Mouse (Mus musculus) layer of hippocampus, adult 9-10 months (tissue): ENCODE data around the gene Hace1.
"Not testable (repeated sequence)": the region's sequence is repeated elsewhere in the genome, so short reads cannot be mapped to it uniquely, and the experiment has no call there.

Experiments
- DNase-seq: peaks from one replicate; pipeline ENCODE4 v3.0.0; 2022; ENCODE audit warnings: low spot score

Gene Hace1

DNA sequence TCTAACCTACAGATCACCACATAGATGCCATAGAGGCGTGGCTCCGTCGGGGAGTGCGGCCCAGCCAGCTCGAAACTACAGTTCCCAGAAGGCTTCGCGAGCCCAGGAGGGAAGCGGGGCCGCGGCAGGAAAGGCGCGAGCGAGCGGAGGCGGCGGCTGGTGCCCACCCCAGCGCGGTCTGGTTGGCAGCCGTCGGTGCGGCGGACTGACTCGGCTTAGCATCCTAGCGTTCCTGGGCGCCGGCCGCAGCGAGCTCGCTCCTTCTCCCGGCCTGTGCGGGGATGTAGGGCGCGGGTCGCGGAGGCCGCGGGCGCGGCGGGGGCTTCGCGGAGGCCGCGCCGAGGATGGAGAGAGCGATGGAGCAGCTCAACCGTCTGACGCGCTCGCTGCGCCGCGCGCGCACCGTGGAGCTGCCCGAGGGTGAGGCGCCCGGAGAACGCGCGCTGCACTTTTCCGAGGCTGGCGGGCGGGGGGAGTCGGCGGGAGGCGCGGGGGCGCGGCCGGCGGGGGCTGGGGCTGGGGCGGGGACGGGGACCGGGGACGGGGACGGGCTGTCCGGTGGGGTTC, at the start of gene Hace1:
TSS of gene Hace1 (plus strand) at position 99 of the 567 bp plus-strand sequence.
- DNase-seq: peak; percentile 73

DNA sequence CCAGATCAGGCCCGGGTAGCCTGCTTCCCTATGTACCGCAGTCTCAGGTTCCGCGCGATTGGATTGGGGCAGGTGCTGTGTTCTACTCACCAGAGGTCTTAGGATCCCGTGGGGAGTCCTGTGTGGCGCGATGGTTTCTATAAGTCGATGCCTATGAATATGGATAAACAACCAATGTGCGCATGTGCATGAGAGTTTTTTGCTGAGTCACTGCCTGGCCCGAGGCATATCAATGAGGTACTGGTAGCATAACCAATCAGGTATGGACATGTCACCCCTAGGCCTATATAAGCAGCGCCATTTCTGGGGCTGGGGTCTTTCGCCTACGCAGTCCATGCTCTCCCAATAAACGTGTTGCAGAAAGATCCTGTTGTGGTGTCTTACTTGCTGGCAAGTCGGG, 40.3 kb upstream of the Hace1 start:
- not testable (repeated sequence) for DNase-seq

DNA sequence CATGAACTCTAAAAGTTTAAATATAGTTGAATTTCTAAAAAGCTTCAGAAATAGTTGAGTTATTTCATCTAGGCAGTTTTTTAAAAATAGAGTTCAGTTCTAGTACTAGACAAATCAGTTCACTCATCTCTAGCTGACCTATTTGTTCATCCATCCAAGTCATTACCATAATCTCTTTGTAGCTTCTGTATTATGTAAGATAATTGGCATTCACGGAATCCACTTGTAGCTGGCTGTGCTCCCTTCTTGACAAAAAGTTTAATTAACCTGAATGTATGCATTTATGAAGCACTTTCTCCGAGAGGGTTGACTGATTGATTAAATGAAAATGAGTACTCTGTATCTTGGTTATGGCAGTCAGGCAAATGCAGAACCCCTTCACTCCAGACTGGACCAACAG, 34.9 kb upstream of the Hace1 start:
- DNase-seq: no peak

DNA sequence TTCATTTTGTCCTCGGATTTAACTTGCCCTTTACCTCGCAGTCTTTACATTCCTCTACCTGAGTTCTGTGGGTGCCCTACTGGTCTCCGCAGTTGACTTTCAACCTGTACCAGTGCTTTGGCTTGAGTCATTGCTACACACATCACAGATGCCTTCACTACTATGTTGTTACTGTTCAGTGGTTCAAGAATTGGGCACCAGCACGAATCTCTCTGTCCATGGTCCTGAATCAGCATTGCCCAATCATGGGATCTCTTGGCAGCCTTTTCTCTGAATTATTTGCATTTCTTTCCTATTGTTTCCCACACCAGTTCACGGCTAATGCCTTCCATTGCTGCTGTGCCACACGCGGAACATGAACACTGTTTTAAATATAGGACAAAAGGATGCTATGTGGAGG, 30.8 kb upstream of the Hace1 start:
- DNase-seq: no peak

DNA sequence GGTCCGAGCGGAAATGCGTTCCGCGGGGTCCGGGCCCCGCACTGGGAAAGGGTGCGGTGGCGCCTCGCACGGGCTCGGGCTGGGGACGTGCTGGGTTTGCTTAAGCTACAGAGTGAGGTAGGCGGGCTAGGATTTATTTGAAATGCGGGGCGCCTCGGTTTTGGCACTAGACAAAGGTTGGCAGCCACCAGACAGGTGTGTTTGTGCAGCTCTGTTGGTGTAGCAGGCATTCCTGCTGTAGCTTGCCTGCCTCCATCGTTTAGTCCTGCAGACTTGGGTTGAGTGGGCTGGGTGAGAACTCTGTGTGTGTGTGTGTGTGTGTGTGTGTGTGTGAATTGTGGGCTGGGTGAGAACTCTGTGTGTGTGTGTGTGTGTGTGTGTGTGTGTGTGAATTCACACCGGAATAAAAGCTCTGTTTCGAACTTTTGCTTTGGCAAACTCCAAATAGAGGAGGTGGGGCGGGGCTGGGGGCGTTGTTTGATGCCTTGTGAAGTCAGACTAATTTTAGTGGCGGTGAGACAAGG, 731 bp downstream of the Hace1 start:
- no peak for DNase-seq

DNA sequence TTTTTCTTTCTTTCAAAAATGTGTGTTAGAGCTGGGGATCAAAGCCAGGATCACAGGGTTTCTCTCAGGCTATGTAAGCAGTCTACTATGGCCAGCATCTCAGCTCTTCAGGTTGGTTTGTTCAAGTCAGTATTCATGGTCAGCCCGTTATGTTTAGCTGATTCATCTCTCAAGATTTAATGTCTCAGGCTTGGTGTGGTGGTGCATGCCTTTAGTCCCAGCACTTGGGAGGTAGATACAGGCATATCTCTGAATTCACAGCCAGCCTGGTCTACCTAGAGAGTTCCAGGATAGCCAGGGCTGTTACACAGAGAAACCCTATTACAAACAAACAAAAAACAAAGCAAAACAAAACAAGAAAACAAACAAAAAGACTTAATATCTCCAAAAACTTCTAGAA, 5.7 kb downstream of the Hace1 start:
- DNase-seq: no peak

DNA sequence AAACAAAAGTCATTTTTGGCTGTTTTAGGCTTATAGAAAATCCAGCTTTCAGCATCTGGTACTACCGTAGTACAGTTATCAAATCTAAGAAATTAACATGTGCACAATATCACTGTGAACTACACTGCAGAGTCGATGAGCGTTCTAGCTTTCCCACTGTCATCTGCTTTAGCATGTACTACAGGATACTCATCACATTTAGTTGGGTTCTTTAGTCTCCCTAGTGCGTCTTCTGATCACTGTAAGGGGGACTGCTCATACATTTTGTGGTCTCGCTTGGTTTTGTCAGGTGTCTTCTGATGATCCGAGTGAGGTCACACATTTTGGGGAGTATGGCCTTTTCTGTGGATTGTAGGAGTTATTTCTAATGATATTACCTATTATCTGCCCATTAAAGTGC, 6.2 kb downstream of the Hace1 start:
- DNase-seq: no peak

DNA sequence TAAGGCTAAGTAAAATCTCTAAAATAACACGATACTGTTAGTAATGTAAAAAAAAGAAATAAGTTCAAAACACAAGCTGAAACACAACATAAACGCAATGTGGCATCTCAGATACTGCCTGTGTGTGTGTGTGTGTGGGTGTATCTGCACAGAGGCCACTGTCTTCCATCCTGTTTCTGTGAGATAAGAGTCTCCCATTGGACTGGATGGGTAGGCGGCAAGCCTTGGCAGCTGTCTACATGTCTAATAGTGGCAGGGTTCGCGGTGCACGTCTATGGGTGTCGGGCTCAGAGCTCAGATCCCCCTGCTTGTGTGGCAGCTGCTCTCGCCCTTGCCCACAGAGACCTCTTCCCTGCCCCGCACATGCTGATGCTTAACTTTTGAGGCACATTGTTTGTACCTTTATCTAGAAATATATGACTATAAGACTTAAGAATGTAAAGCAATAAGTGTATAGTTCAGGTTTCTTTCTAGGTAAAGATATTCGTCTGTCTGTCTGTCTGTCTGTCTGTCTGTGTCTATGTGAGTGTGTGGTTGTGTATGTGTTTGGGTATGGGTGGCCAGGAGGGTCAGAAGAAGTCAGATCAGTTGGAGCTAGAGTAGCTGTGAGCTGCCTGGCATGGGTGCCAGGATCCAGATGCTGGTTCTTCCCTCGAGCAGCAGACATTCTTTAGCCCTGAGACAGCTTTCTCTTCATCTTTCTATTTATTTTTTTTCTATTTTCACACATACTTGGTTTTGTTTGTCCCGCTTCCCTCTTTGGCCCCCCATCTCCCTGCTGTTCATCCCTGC, 6.9 kb downstream of the Hace1 start:
- DNase-seq: no peak

DNA sequence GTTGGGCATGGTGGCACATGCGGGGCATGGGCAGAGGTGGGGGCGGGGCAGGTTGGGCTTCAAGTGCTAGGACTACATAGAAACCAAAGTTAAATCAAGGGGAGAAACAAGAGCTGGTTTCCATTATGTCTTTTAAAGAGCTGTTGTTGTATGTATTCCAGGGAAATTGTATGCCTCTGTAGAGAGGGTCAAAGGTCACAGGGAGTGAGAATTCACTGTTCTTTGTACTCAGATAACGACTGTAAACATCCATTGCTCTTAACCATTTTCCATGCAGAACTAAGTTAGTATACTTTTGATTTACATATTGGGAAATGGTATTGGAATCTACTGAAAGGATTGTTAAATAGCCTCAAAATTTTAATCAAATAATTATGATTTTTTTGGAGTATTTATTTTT, 28.2 kb downstream of the Hace1 start:
- DNase-seq: no peak

DNA sequence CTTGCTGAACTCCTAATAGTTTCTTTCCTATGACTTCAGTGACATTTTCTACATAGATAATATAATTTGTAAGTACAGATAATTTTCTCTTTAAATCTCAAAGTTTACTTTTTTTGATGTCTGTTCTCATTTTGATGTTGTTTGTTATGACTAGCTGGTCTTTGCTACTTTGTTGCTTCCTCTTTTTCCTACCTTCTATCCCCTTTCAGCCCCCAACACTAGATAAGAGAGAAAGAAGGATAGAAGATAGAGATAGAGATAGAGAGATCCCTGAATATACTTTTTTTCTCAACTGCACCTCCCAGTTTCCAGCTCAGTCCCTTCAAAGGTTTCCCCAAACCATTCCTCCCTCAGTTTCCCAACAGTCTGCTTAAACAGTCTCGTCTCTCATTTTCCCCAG, 33.1 kb downstream of the Hace1 start:
- no peak for DNase-seq

DNA sequence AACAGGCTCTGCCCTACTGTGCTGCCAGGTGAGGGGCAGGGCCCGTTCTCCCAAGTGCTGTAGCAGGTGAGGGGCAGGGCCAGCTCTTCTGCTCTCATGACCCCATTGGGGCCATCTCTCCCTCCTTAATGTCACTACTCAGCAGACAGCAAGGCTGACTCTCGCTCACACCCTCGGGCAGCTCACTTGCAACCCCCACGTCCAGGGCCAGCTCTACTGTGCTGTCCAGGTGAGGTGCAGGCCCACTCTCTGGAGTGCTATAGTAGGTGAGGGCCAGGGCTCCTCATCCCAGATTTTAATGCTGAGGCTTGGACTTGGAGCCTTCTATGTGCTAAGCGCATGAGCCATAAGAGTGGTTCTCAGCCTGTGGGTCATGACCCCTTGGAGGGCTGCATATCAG, 38.4 kb downstream of the Hace1 start:
- DNase-seq: no peak

DNA sequence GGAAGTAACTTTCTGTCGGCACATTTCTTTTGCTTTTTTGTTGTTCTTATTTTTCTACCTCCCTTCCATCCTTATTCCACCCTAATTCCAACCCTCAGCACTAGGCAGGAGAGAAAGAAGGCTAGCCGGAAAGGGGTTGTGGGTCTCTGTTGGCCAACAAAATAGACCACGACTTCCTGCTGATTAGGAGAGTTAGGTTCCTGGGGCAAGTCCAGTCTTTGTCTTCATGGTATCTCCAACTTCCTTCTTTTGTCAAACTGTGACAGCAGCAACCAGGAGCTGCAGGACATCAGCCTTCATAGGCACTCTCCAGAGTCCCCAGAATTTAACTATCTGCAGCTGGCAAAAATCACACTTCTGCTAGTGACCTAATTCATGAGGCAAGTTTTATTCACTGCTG, 41.4 kb downstream of the Hace1 start:
- DNase-seq: no peak

DNA sequence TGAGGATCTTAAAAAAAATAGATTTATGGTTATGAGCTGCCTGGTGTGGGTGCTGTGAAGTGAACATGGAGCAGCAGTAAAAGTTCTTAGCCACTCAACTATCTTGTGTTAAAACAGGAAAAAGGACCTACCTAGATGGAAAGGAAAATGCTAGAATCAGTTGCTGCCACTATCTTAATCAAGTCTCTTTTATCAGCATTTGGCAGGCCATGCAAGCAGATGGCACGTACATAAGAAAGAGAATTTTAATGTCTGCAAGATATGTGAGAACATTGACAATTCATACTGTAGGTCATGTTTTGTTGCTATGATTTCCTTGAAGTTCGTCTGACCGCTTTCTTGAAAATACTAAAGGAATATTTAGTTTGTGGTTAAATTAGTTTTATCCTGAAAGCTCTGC, 54.4 kb downstream of the Hace1 start:
- DNase-seq: no peak

DNA sequence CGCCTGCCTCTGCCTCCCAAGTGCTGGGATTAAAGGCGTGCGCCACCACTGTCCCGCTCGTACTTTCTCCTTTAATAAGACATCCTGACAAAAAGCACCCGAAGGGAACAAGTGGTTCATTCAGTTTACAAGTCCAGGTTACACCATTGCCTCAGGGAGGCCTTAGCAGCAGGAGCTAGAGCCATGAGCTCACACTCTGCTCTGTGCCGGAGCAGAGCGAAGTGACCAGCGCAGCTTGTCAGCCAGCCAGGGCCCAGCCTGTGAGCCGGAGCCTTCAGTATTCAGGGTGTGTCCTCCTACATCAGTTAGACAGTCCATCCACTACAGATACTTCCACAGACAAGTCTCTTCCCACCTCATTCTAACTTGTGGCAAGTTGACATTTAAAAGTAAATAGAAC, 55.0 kb downstream of the Hace1 start:
- no peak for DNase-seq

DNA sequence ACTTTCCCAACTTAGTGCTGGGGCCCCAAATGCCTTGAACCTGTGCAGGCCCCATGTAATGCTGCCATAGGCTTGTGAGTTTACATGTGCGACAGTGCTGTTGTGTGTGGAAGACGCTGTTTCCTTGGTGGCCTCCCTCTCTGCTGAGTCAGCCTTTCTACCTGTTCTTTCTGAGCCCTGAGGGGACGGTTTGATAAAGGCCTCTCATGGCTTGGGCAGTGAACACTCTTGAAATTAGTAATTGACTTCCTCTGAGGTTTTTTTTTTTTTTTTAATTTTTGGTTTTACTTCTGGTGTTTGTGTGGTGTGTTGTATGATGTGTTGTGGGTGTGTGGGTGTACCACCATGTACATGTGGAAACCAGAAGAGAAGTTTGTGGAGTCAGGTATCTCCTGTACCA, 57.6 kb downstream of the Hace1 start:
- no peak for DNase-seq

DNA sequence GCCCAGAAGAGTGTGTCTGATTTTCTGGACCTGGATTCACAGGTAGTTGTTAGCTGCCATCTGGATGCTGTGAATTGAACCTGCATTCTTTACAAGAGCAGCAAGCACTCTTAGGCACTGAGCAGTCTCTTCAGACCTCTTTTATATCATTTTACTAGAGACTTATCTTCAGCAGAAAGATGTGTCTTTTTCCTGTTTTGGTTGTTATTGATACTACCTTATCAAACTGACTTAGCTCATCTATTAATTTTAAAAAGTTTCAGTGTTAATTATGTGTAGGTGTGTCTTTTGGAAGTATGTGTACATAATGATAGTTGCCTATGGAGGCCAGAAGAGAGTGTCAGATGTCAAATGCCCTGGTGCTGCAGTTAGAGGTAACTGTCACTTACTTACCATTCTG, 62.1 kb downstream of the Hace1 start:
- DNase-seq: no peak

DNA sequence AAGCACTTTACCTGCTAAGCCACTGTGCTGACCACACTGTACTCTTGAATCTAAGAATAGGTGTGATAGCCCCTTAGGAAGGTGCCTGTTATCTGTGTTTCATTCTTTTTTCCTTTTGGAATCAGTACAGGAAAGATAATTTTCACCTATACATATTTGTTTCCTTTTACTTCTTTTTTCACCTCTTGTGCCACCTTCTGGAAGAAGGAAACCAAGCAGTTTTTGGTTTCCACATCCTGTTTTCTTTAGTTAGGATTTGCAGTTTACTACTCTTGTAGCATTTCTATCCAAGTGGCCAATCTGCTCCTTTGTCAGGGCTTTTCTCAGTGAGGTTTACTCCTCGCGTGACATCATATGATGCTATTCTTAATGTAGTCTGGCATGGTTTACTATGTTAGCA, 76.4 kb downstream of the Hace1 start:
- no peak for DNase-seq

DNA sequence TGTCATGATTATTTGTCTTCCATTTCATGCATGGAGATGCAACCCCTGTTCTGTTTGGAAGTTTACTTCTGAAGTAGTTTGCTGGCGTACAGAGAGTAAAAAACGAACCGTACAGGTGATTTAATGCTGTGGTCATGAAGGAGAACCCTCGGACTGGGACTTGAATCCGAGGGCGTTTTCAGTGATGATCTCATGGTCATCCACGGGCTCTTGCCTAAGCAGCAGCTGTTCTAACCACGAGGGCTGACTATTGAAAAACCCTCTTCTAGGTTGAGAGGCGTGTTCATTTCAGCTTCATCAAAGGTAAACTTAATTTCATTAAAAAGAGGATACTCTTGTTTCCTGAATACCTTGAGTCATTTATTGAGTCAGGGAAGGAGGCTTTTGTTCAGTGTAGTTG, 84.4 kb downstream of the Hace1 start:
- DNase-seq: no peak

DNA sequence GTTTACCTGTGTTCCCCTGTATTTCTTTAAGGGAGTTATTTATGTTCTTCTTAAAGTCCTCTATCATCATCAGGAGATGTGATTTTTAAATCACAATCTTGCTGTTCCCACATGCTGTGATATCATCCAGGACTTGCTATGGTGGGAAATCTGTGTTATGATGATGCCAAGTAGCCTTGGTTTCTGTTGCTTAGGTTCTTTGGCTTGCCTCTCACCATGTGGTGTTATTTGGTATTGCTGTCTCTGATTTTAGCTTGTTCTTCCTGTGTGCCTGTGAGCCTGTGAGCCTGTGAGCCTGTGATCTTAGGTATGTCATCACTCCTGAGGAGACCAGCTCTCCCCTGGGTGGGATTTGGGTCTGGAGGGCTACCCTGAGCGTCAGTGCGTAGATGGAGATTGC, 90.6 kb downstream of the Hace1 start:
- DNase-seq: no peak

DNA sequence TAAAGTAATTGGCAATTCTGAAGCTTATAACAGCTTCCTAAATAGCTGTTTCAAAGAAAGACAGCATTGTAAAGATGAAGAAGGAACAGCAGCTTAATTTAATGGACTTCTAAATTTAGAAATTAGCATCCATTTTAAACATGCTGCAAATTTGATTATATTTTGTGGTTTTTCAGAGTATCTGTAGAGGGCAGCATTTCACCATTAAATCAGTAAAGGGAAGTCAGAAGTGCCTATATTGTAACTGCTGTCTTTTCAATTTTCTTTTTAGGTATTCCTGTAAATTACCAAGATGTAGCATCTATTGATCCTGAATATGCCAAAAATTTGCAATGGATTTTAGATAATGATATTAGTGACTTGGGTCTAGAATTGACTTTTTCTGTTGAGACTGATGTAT, 99.2 kb downstream of the Hace1 start:
- DNase-seq: no peak

DNA sequence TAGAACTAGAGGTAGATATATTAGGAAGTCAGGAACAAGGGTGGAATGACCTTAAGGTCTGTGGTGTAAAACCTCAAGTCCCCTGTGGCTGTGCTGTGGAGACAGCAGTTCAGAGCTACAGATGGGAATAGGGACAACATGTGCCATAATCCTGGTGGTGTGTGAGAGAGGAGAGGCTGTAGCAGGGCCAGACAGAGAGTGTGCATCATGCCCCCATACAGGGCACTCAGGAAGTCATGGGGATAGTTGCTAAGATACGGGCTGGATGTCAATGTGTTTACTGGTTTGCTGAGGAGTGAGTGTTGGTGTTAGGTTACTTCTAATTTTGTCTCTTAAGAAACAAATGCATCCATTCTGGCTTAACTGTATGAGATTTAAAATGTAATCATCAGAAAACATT, 108.6 kb downstream of the Hace1 start:
- no peak for DNase-seq

DNA sequence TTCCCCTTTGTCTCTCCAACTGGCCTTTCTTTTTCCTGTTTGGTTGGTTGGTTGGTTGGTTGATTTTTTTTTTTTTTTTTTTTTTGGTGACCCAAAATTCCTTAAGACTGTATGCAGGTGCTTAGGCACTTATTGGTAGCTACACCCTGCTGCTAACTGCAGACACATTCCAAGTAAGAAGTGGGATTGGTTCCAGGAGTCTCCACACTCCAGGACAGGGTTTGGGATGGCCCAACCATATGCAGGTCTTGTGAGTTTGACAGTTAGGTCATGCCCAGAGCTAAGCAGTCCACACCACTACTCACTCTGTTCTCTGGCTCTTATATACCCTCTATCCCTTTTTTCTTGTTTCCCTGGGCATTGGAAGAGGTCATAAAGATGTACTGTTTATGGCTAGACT, 117.3 kb downstream of the Hace1 start:
- DNase-seq: no peak

DNA sequence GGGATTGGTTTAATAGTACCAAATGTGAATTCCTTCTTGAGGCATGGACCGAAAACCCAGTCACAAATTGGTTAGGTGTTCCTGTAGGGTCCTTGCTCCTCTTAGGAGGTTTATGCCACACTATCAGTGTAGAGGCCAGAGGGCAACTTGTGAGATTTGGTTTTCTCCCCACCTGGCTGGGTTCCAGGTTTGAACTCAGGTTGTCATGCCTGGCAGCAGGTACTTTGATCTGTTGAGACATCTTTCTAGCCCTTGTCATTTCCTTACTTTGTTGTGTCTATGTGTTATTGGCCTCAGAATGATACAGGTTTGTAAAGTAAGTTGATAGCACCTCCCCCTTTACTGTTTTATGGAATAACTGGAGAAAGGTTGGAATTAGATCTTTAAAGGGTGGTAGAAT, 117.9 kb downstream of the Hace1 start:
- DNase-seq: no peak

DNA sequence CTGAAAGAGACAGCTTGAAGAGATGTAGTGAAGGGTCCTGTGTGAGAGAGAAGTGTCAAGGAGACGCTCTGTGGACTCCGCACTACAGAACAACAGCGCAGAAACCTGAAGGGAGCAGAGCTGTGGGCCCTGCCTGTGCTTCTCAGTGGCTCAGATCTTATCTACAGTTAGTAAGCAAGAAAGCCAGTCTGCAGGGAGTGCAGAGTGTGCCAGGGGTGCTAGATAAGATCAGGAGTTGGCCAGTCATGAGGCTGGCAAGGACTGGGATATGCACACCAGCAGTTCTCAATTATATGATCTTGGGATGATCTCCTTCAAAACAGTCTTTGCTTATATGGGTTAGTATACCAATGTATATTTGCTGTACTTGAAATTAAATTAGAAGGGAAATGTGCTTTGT, 121.3 kb downstream of the Hace1 start:
- no peak for DNase-seq
